Comparison of ENCODE assay signal across 17 mouse cellular contexts in genomic region chr5:20830717-20831116, GRCm38 (mm10). TPM values are rescaled to one million over a fixed set of nuclear protein-coding genes. Genes with fewer than 3 reads are reported as not detected.
DNase-seq lines count a peak whose midpoint lies in the region; ATAC-seq and TF ChIP-seq lines count a peak whose summit lies in the region.
"Had no signal": no experiment of that assay in that cellular context is flagged by ENCODE, and none has a peak within 500 bp of the region (broad histone marks: within the 10 kb centered on the region; RNA-seq: fewer than 3 reads in every experiment).

No protein-coding gene starts in this region.

- no peaks in the 10 kb centered on the region for H3K9me3 ChIP-seq in hindbrain, embryonic 13.5 days
- no peaks in the 10 kb centered on the region for H3K9me3 ChIP-seq in hindbrain, embryonic 14.5 days (ENCODE audit: control insufficient read depth, low read length)
- H3K9me3 ChIP-seq in liver, embryonic 11.5 days (ENCODE audit: control insufficient read depth, low read length) = no peaks in the 10 kb centered on the region
- H3K9me3 ChIP-seq in liver, embryonic 14.5 days (ENCODE audit: control insufficient read depth, low read length) = no peaks in the 10 kb centered on the region
- no peaks in the 10 kb centered on the region for H3K9me3 ChIP-seq in stomach, embryonic 16.5 days (replicated peaks; ENCODE audit: control insufficient read depth, low read length)
- no peaks in the 10 kb centered on the region for H3K9me3 ChIP-seq in midbrain, embryonic 10.5 days (replicated peaks)
- H3K9me3 ChIP-seq: embryonic facial prominence, embryonic 12.5 days; forebrain, embryonic 15.5 days; heart, embryonic 12.5 days; hindbrain, embryonic 10.5 days had no signal

- TF ChIP-seq CTCF in liver, embryonic 14.5 days (IDR thresholded peaks at IDR 0.05; ENCODE audit: low read depth) = no peak

- H3K27me3 ChIP-seq in hindbrain, embryonic 13.5 days = no peaks in the 10 kb centered on the region
- no peaks in the 10 kb centered on the region for H3K27me3 ChIP-seq in hindbrain, embryonic 14.5 days (ENCODE audit: control insufficient read depth, insufficient read depth, low read length)
- H3K27me3 ChIP-seq in liver, embryonic 11.5 days (replicated peaks; ENCODE audit: control insufficient read depth, insufficient read depth, low read length) = no peaks in the 10 kb centered on the region
- no peaks in the 10 kb centered on the region for H3K27me3 ChIP-seq in liver, embryonic 14.5 days (ENCODE audit: control insufficient read depth, insufficient read depth, low read length)
- no peaks in the 10 kb centered on the region for H3K27me3 ChIP-seq in stomach, embryonic 16.5 days (ENCODE audit: control insufficient read depth, insufficient read depth, low read length)
- no peaks in the 10 kb centered on the region for H3K27me3 ChIP-seq in midbrain, embryonic 10.5 days (ENCODE audit: low read depth, poor library complexity, severe bottlenecking)
- H3K27me3 ChIP-seq: embryonic facial prominence, embryonic 12.5 days; forebrain, embryonic 15.5 days; heart, embryonic 12.5 days had no signal

- no peaks in the 10 kb centered on the region for H3K4me1 ChIP-seq in hindbrain, embryonic 13.5 days (replicated peaks)
- no peaks in the 10 kb centered on the region for H3K4me1 ChIP-seq in hindbrain, embryonic 14.5 days (replicated peaks; ENCODE audit: control insufficient read depth, insufficient read depth, low read length)
- H3K4me1 ChIP-seq in liver, embryonic 11.5 days (replicated peaks; ENCODE audit: control insufficient read depth, insufficient read depth, low read length) = 0 out of 2 replicates have a peak, but pooled peaks cover 4% of the 10 kb centered on the region
- no peaks in the 10 kb centered on the region; a peak in 1 of 4 replicates for H3K4me1 ChIP-seq in liver, embryonic 14.5 days (replicated peaks; ENCODE audit: control insufficient read depth in 2 of 2, insufficient read depth in 2 of 2, low read length in 1 of 2)
- no peaks in the 10 kb centered on the region for H3K4me1 ChIP-seq in stomach, embryonic 16.5 days (ENCODE audit: control insufficient read depth, insufficient read depth, low read length)
- no peaks in the 10 kb centered on the region for H3K4me1 ChIP-seq in midbrain, embryonic 10.5 days
- H3K4me1 ChIP-seq: embryonic facial prominence, embryonic 12.5 days; forebrain, embryonic 15.5 days; hindbrain, embryonic 10.5 days had no signal

- 0 out of 2 replicates have a peak, but pooled peaks have one; percentile 17 for ATAC-seq in hindbrain, embryonic 13.5 days (ENCODE audit: low FRiP score)
- ATAC-seq in hindbrain, embryonic 14.5 days (ENCODE audit: low FRiP score) = no peak
- peak; percentile 60 for ATAC-seq in liver, embryonic 11.5 days (replicated peaks; ENCODE audit: low FRiP score)
- peak; percentile 35; the same call in 1 of the 2 replicates for ATAC-seq in liver, embryonic 14.5 days (ENCODE audit: insufficient read depth)
- peak; percentile 29; the same call in 1 of the 2 replicates for ATAC-seq in stomach, embryonic 16.5 days (ENCODE audit: insufficient read depth, low FRiP score)
- ATAC-seq: forebrain, embryonic 15.5 days had no signal

- H3K4me3 ChIP-seq in hindbrain, embryonic 13.5 days = no peak overlapping the region
- no peak overlapping the region for H3K4me3 ChIP-seq in hindbrain, embryonic 14.5 days (replicated peaks; ENCODE audit: low read length)
- no peak overlapping the region for H3K4me3 ChIP-seq in liver, embryonic 11.5 days (ENCODE audit: low read depth, low read length)
- no peak overlapping the region for H3K4me3 ChIP-seq in liver, embryonic 14.5 days (ENCODE audit: insufficient read depth in 1 of 2, low read depth in 2 of 2, low read length in 2 of 2)
- H3K4me3 ChIP-seq in stomach, embryonic 16.5 days (replicated peaks; ENCODE audit: low read length) = no peak overlapping the region
- no peak overlapping the region for H3K4me3 ChIP-seq in midbrain, embryonic 10.5 days
- H3K4me3 ChIP-seq: embryonic facial prominence, embryonic 12.5 days; forebrain, embryonic 15.5 days; heart, embryonic 12.5 days; hindbrain, embryonic 10.5 days had no signal

- H3K9ac ChIP-seq in hindbrain, embryonic 13.5 days = no peak overlapping the region
- H3K9ac ChIP-seq in hindbrain, embryonic 14.5 days = no peak overlapping the region
- no peak overlapping the region for H3K9ac ChIP-seq in liver, embryonic 11.5 days (ENCODE audit: low read depth, low read length)
- H3K9ac ChIP-seq in liver, embryonic 14.5 days (replicated peaks) = no peak overlapping the region
- H3K9ac ChIP-seq in stomach, embryonic 16.5 days (ENCODE audit: low read length) = no peak overlapping the region
- H3K9ac ChIP-seq: embryonic facial prominence, embryonic 12.5 days; forebrain, embryonic 15.5 days; heart, embryonic 12.5 days had no signal

- no peak overlapping the region for H3K27ac ChIP-seq in hindbrain, embryonic 13.5 days
- no peak overlapping the region for H3K27ac ChIP-seq in hindbrain, embryonic 14.5 days
- no peak overlapping the region for H3K27ac ChIP-seq in liver, embryonic 11.5 days (ENCODE audit: low read depth, low read length)
- H3K27ac ChIP-seq in liver, embryonic 14.5 days = no peak overlapping the region
- H3K27ac ChIP-seq in stomach, embryonic 16.5 days (ENCODE audit: low read length) = no peak overlapping the region
- no peak overlapping the region for H3K27ac ChIP-seq in midbrain, embryonic 10.5 days (replicated peaks)
- H3K27ac ChIP-seq: embryonic facial prominence, embryonic 12.5 days; forebrain, embryonic 15.5 days; hindbrain, embryonic 10.5 days had no signal

- no peak overlapping the region for H3K4me2 ChIP-seq in hindbrain, embryonic 13.5 days
- H3K4me2 ChIP-seq in hindbrain, embryonic 14.5 days (replicated peaks) = no peak overlapping the region
- no peak overlapping the region for H3K4me2 ChIP-seq in liver, embryonic 11.5 days
- H3K4me2 ChIP-seq in liver, embryonic 14.5 days (ENCODE audit: low read depth) = no peak overlapping the region
- H3K4me2 ChIP-seq in stomach, embryonic 16.5 days (ENCODE audit: low read depth, low read length) = no peak overlapping the region
- H3K4me2 ChIP-seq: embryonic facial prominence, embryonic 12.5 days; forebrain, embryonic 15.5 days; heart, embryonic 12.5 days had no signal

- no peak for TF ChIP-seq EP300 in liver, embryonic 14.5 days (IDR thresholded peaks at IDR 0.05; ENCODE audit: low read depth)

- H3K36me3 ChIP-seq in hindbrain, embryonic 13.5 days = no peaks in the 10 kb centered on the region
- H3K36me3 ChIP-seq in hindbrain, embryonic 14.5 days (replicated peaks; ENCODE audit: control insufficient read depth, insufficient read depth) = no peaks in the 10 kb centered on the region
- H3K36me3 ChIP-seq in liver, embryonic 11.5 days (ENCODE audit: control insufficient read depth, insufficient read depth, low read length) = no peaks in the 10 kb centered on the region
- H3K36me3 ChIP-seq in liver, embryonic 14.5 days (replicated peaks; ENCODE audit: control insufficient read depth, insufficient read depth, low read depth) = no peaks in the 10 kb centered on the region
- H3K36me3 ChIP-seq in stomach, embryonic 16.5 days (ENCODE audit: control insufficient read depth, insufficient read depth, low read length) = no peaks in the 10 kb centered on the region
- H3K36me3 ChIP-seq in midbrain, embryonic 10.5 days = no peaks in the 10 kb centered on the region
- H3K36me3 ChIP-seq: embryonic facial prominence, embryonic 12.5 days; forebrain, embryonic 15.5 days; heart, embryonic 12.5 days; hindbrain, embryonic 10.5 days had no signal

- WGBS in hindbrain, embryonic 13.5 days = 98% methylated on average over 1 of the region's 1 CpGs
- 97% methylated on average over 1 of the region's 1 CpGs for WGBS in hindbrain, embryonic 14.5 days
- WGBS in liver, embryonic 11.5 days = 68% methylated on average over 1 of the region's 1 CpGs
- 62% methylated on average over 1 of the region's 1 CpGs for WGBS in liver, embryonic 14.5 days (ENCODE audit: insufficient replicate concordance)
- WGBS in stomach, embryonic 16.5 days = 41% methylated on average over 1 of the region's 1 CpGs
- WGBS in midbrain, embryonic 10.5 days = 91% methylated on average over 1 of the region's 1 CpGs

- DNase-seq in hindbrain, embryonic 14.5 days (ENCODE audit: low spot score) = no peak
- DNase-seq in liver, embryonic 11.5 days (ENCODE audit: low spot score) = no peak
- no peak for DNase-seq in liver, embryonic 14.5 days (ENCODE audit: low read depth in 3 of 3, low spot score in 3 of 3)
- DNase-seq in midbrain, embryonic 10.5 days (ENCODE audit: low spot score) = no peak
- no peak for DNase-seq in spleen, postnatal 4 days (ENCODE audit: low spot score in 2 of 2)
- DNase-seq: adrenal gland, postnatal 10 days; cerebellum, adult 11 months; cerebellum, adult 8-10 months; cerebellum, postnatal 14 days; embryo, embryonic 11 days; gastrocnemius, postnatal 14 days had no signal

RNA-seq across cellular contexts. Expression of gene Phtf2, which starts 51.2 kb away (rescaled TPM):
- 24.3 and 24.7 TPM in 2 replicates for polyA plus RNA-seq in hindbrain, embryonic 13.5 days (2015; fragmentation: Nextera tagmentation; extraction: Ambion mirVana)
- polyA plus RNA-seq in hindbrain, embryonic 14.5 days (2014; fragmentation: Nextera tagmentation; extraction: Ambion mirVana) = 29.6 and 32.6 TPM in 2 replicates
- 17.0 and 18.2 TPM in 2 replicates for polyA plus RNA-seq in liver, embryonic 11.5 days (2014; fragmentation: Nextera tagmentation; extraction: Ambion mirVana)
- 2.0 and 2.9 TPM in 2 replicates for polyA plus RNA-seq in liver, embryonic 14.5 days (2012; rRNA removed)
- polyA plus RNA-seq in liver, embryonic 14.5 days (2014; fragmentation: Nextera tagmentation; extraction: Ambion mirVana) = 5.5 and 6.6 TPM in 2 replicates
- 12.0 and 13.9 TPM in 2 replicates for polyA plus RNA-seq in stomach, embryonic 16.5 days (2015; fragmentation: Nextera tagmentation; extraction: Ambion mirVana)
- polyA plus RNA-seq in midbrain, embryonic 10.5 days (2016; fragmentation: Nextera tagmentation; extraction: Ambion mirVana) = 18.1 and 19.3 TPM in 2 replicates

RNA-seq across cellular contexts. Expression of gene Tmem60, which starts 51.3 kb away (rescaled TPM):
- 68.2 and 68.8 TPM in 2 replicates for polyA plus RNA-seq in hindbrain, embryonic 13.5 days (2015; fragmentation: Nextera tagmentation; extraction: Ambion mirVana)
- polyA plus RNA-seq in hindbrain, embryonic 14.5 days (2014; fragmentation: Nextera tagmentation; extraction: Ambion mirVana) = 65.4 and 73.6 TPM in 2 replicates
- polyA plus RNA-seq in liver, embryonic 11.5 days (2014; fragmentation: Nextera tagmentation; extraction: Ambion mirVana) = 48.0 and 55.4 TPM in 2 replicates
- 10.4 and 15.1 TPM in 2 replicates for polyA plus RNA-seq in liver, embryonic 14.5 days (2012; rRNA removed)
- polyA plus RNA-seq in liver, embryonic 14.5 days (2014; fragmentation: Nextera tagmentation; extraction: Ambion mirVana) = 39.9 and 40.9 TPM in 2 replicates
- polyA plus RNA-seq in stomach, embryonic 16.5 days (2015; fragmentation: Nextera tagmentation; extraction: Ambion mirVana) = 47.8 and 49.0 TPM in 2 replicates
- polyA plus RNA-seq in midbrain, embryonic 10.5 days (2016; fragmentation: Nextera tagmentation; extraction: Ambion mirVana) = 62.0 and 63.6 TPM in 2 replicates
